Mouse (Mus musculus) neural tube, embryonic 15.5 days (tissue): ENCODE results near the gene Hk2. TPM values are rescaled to one million over a fixed set of nuclear protein-coding genes. Genes with fewer than 3 reads are reported as not detected.

ENCODE experiments used
- ATAC-seq: fragments of 200-750 bp; cut with Nextera tagmentation; 2 replicates; pipeline ENCODE4 v1.8.0; 2017; ENCODE audit warnings: mild to moderate bottlenecking, moderate TSS enrichment, moderate library complexity; ENCODE audit not compliant: low FRiP score
- H3K27ac ChIP-seq: fragments of 300-500 bp; sonication (generic); replicated peaks from 2 replicates; pipeline ENCODE4 v1.5.1; 2015; ENCODE audit warnings: mild to moderate bottlenecking, inconsistent platforms
- H3K27me3 ChIP-seq: fragments of 300-500 bp; sonication (generic); replicated peaks from 2 replicates; pipeline ENCODE4 v1.6.1; 2015; ENCODE audit warnings: inconsistent platforms
- H3K36me3 ChIP-seq: fragments of 300-500 bp; sonication (generic); 2 replicates; pipeline ENCODE4 v1.6.1; 2015; ENCODE audit warnings: inconsistent platforms
- H3K4me1 ChIP-seq: fragments of 300-500 bp; sonication (generic); 2 replicates; pipeline ENCODE4 v1.6.1; 2015; ENCODE audit warnings: inconsistent platforms
- H3K4me2 ChIP-seq: fragments of 300-500 bp; sonication (generic); 2 replicates; pipeline ENCODE4 v1.6.1; 2015; ENCODE audit warnings: inconsistent platforms, mild to moderate bottlenecking, moderate library complexity
- H3K4me3 ChIP-seq: fragments of 300-500 bp; sonication (generic); replicated peaks from 2 replicates; pipeline ENCODE4 v1.5.1; 2015; ENCODE audit warnings: mild to moderate bottlenecking, inconsistent platforms
- H3K9ac ChIP-seq: fragments of 300-500 bp; sonication (generic); replicated peaks from 2 replicates; pipeline ENCODE4 v1.6.1; 2015; ENCODE audit warnings: mild to moderate bottlenecking, inconsistent platforms
- H3K9me3 ChIP-seq: fragments of 300-500 bp; sonication (generic); replicated peaks from 2 replicates; pipeline ENCODE4 v1.6.1; 2016; ENCODE audit warnings: inconsistent platforms
- WGBS: fragments of 180-500 bp; shearing (Covaris S2); methylation state at CpG from one replicate; pipeline ENCODE4 v1.1.7; 2015; ENCODE audit warnings: mixed read lengths; 5-methylcytosine and 5-hydroxymethylcytosine counted together
- polyA plus RNA-seq: library from polyadenylated mRNA; unstranded; fragments of >200 nt; fragmentation: Nextera tagmentation; extraction: Ambion mirVana; gene quantifications from 2 replicates; pipeline ENCODE4 v1.2.1, GENCODE M21; 2015

Gene Hk2
- 2.6 and 5.3 TPM in 2 replicates for polyA plus RNA-seq

- Histone ChIP-seq H3K4me2 (peak within 1 kb of the TSS; percentile 100), H3K4me3 (peak within 1 kb of the TSS; percentile 52), H3K9ac (peak within 1 kb of the TSS; percentile 42), H3K4me1 (peaks cover 32% of the 10 kb centered on the region), H3K27ac (0 out of 2 replicates have a peak within 1 kb of the TSS, but pooled peaks have one; percentile 45), H3K9me3 (no peaks in the 10 kb centered on the region), H3K27me3 (peaks cover 42% of the 10 kb centered on the region), H3K36me3 (no peaks in the 10 kb centered on the region)
- peak; percentile 95 for ATAC-seq
- 0% methylated on average over 39 of the region's 39 CpGs for WGBS
These were observed at the start of gene Hk2 for GRCm38 (mm10) chr6:82774321-82774764. Gene Hk2 (minus strand): TSS chr6:82774454.

DNA sequence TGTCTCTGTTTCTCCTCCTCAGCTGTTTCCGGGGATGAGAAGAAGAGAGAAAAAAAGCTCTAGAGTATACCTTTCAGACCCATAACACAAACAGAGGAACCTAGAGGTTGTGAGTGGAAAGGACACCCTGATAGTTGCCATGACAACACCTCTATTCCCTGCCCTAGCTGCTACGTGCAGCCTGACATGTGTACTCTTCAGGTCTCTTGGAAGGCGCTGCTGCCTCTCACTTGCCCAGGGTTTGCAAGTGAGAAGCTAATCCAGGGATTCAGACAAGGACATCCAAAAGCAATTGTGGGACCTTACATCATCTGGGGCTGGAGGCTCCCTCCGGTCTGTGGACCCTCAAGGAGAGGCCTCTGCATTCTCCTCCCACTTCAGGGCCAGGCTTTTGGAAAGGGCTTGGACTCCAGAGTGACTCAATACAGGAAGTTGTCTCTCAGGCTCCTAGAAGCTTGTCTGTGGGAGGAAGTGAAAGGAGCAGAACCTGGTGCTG is 47.6 kb upstream of the Hk2 start:
- Histone ChIP-seq H3K27ac (no peak overlapping the region), H3K9ac (no peak overlapping the region), H3K4me1 (no peaks in the 10 kb centered on the region), H3K9me3 (no peaks in the 10 kb centered on the region), H3K36me3 (no peaks in the 10 kb centered on the region), H3K4me3 (no peak overlapping the region), H3K27me3 (no peaks in the 10 kb centered on the region), H3K4me2 (no peak overlapping the region)
- WGBS = 59% methylated on average over 4 of the region's 4 CpGs
- no peak for ATAC-seq

GRCm38 (mm10) chr6:82820716-82821115 is 46.5 kb upstream of the Hk2 start:
- Histone ChIP-seq H3K27me3 (no peaks in the 10 kb centered on the region), H3K4me3 (no peak overlapping the region), H3K27ac (no peak overlapping the region), H3K4me2 (no peak overlapping the region), H3K9me3 (no peaks in the 10 kb centered on the region), H3K4me1 (no peaks in the 10 kb centered on the region), H3K36me3 (no peaks in the 10 kb centered on the region), H3K9ac (no peak overlapping the region)
- WGBS = 63% methylated on average over 3 of the region's 3 CpGs
- no peak for ATAC-seq

GRCm38 (mm10) chr6:82814821-82815220 is 40.6 kb upstream of the Hk2 start:
- Histone ChIP-seq H3K36me3 (no peaks in the 10 kb centered on the region), H3K4me3 (no peak overlapping the region), H3K4me2 (no peak overlapping the region), H3K4me1 (no peaks in the 10 kb centered on the region), H3K9ac (no peak overlapping the region), H3K27ac (no peak overlapping the region), H3K9me3 (no peaks in the 10 kb centered on the region), H3K27me3 (no peaks in the 10 kb centered on the region)
- ATAC-seq = no peak
- WGBS = 75% methylated on average over 4 of the region's 4 CpGs

DNA sequence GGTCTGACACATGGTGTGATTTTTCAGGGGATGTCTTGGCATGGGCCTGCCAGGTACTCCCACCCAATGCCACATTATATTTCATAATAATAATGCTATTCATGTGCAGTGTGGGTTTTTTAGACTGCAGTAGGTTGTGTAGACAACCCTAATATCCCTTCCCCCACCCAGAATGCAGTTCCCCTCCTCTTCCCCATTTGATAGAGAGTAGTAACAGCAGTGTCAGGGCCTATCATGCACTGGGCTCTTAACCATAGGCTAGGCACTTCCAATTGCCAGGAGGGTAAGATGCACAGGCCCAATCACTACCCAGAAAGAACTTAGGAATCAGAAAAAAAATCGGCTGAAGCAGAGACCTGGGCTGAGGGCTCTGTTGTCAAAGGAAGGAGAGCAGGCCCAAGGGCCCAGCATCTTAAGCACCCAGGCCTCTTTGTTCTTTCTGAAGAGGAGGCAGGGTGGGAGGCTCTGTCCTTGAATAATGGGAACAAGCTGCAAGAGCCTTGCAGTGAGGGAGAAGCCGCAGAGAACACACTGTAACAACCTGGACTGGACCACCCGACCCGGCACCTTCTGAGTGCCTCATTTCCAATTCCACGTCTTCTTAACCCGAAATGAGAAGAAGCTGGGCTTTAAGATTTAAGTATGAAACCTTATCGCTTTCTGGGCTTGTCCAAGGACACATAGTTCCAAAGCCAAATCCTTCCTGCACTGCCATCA is 33.9 kb upstream of the Hk2 start:
- H3K9me3 ChIP-seq = no peaks in the 10 kb centered on the region

GRCm38 (mm10) chr6:82806971-82807370 is 32.7 kb upstream of the Hk2 start:
- 68% methylated on average over 3 of the region's 3 CpGs for WGBS
- H3K4me2 ChIP-seq = no peak overlapping the region
- no peaks in the 10 kb centered on the region for H3K9me3 ChIP-seq
- H3K4me3 ChIP-seq = no peak overlapping the region
- no peak overlapping the region for H3K9ac ChIP-seq
- no peak overlapping the region for H3K27ac ChIP-seq
- H3K27me3 ChIP-seq = no peaks in the 10 kb centered on the region
- ATAC-seq = no peak
- no peaks in the 10 kb centered on the region for H3K4me1 ChIP-seq
- no peaks in the 10 kb centered on the region for H3K36me3 ChIP-seq

More for the DNA sequence above, 33.9 kb upstream of the Hk2 start:
- Histone ChIP-seq H3K4me2 (no peak overlapping the region), H3K9ac (no peak overlapping the region), H3K27ac (no peak overlapping the region), H3K27me3 (no peaks in the 10 kb centered on the region), H3K4me3 (no peak overlapping the region), H3K4me1 (no peaks in the 10 kb centered on the region), H3K36me3 (no peaks in the 10 kb centered on the region)
- WGBS = 81% methylated on average over 7 of the region's 7 CpGs
- no peak for ATAC-seq

GRCm38 (mm10) chr6:82806503-82806902 is 32.2 kb upstream of the Hk2 start:
- Histone ChIP-seq H3K4me1 (no peaks in the 10 kb centered on the region), H3K9ac (no peak overlapping the region), H3K9me3 (no peaks in the 10 kb centered on the region), H3K4me2 (no peak overlapping the region), H3K27me3 (no peaks in the 10 kb centered on the region), H3K27ac (no peak overlapping the region), H3K36me3 (no peaks in the 10 kb centered on the region), H3K4me3 (no peak overlapping the region)
- ATAC-seq = no peak
- 74% methylated on average over 6 of the region's 6 CpGs for WGBS

- Histone ChIP-seq H3K9ac (no peak overlapping the region), H3K27me3 (no peaks in the 10 kb centered on the region), H3K4me3 (no peak overlapping the region), H3K27ac (no peak overlapping the region), H3K9me3 (no peaks in the 10 kb centered on the region), H3K4me1 (no peaks in the 10 kb centered on the region), H3K4me2 (no peak overlapping the region), H3K36me3 (no peaks in the 10 kb centered on the region)
- ATAC-seq = no peak
- 80% methylated on average over 3 of the region's 3 CpGs for WGBS
These were observed 31.6 kb upstream of the Hk2 start for GRCm38 (mm10) chr6:82805894-82806293.

DNA sequence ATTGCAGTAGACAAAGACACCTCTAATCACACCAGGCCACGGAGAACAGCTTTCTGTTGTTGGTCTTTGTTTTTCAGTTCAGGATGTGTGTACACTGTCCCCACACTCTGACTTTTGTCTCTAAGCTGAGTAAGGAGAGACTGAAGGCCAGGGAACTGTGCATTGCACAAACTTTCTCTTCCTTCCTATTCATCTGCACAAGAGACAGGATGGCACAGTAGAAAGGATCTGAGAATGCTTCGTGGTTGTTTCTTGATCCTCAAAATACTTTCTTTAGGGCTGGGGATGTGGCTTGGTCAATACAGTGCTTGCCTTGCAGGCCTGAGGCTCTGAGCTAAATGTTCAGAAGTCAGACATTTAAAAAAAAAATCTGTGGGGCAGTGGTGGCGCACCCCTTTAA is 30.7 kb upstream of the Hk2 start:
- no peak overlapping the region for H3K9ac ChIP-seq
- no peaks in the 10 kb centered on the region for H3K36me3 ChIP-seq
- no peaks in the 10 kb centered on the region for H3K27me3 ChIP-seq
- H3K4me3 ChIP-seq = no peak overlapping the region
- no peak for ATAC-seq
- no peaks in the 10 kb centered on the region for H3K4me1 ChIP-seq
- 91% methylated on average over 3 of the region's 3 CpGs for WGBS
- H3K9me3 ChIP-seq = no peaks in the 10 kb centered on the region
- H3K27ac ChIP-seq = no peak overlapping the region
- no peak overlapping the region for H3K4me2 ChIP-seq

- Histone ChIP-seq H3K9me3 (no peaks in the 10 kb centered on the region), H3K36me3 (no peaks in the 10 kb centered on the region), H3K4me1 (no peaks in the 10 kb centered on the region), H3K27me3 (no peaks in the 10 kb centered on the region), H3K9ac (no peak overlapping the region), H3K4me3 (no peak overlapping the region), H3K4me2 (no peak overlapping the region), H3K27ac (no peak overlapping the region)
- 66% methylated on average over 3 of the region's 3 CpGs for WGBS
- no peak for ATAC-seq
These were observed 24.0 kb upstream of the Hk2 start for GRCm38 (mm10) chr6:82798202-82798737.

- Histone ChIP-seq H3K9me3 (no peaks in the 10 kb centered on the region), H3K27ac (no peak overlapping the region), H3K4me3 (no peak overlapping the region), H3K9ac (no peak overlapping the region), H3K36me3 (no peaks in the 10 kb centered on the region), H3K27me3 (no peaks in the 10 kb centered on the region), H3K4me1 (no peaks in the 10 kb centered on the region), H3K4me2 (no peak overlapping the region)
- ATAC-seq = no peak
- WGBS = 68% methylated on average over 5 of the region's 5 CpGs
These were observed 23.1 kb upstream of the Hk2 start for GRCm38 (mm10) chr6:82797300-82797839.

GRCm38 (mm10) chr6:82790864-82791263 is 16.6 kb upstream of the Hk2 start:
- Histone ChIP-seq H3K27me3 (no peaks in the 10 kb centered on the region), H3K36me3 (no peaks in the 10 kb centered on the region), H3K9me3 (no peaks in the 10 kb centered on the region), H3K4me1 (no peaks in the 10 kb centered on the region), H3K4me2 (no peak overlapping the region), H3K9ac (no peak overlapping the region), H3K27ac (no peak overlapping the region), H3K4me3 (no peak overlapping the region)
- 82% methylated on average over 2 of the region's 2 CpGs for WGBS
- no peak for ATAC-seq
